Mouse (Mus musculus) testis, adult 2 months (tissue): ENCODE data around the gene Rpn2. TPM values are rescaled to one million over a fixed set of nuclear protein-coding genes. Genes with fewer than 3 reads are reported as not detected.

Source experiments
- H3K27ac ChIP-seq: fragments of 200-500 bp; 2 replicates; pipeline ENCODE4 v1.5.1; 2012; ENCODE audit warnings: low read depth, low read length; ENCODE audit not compliant: control insufficient read depth, insufficient read depth
- H3K27me3 ChIP-seq: fragments of 200-500 bp; 2 replicates; pipeline ENCODE4 v1.6.1; 2012; ENCODE audit warnings: mild to moderate bottlenecking, low read length, moderate library complexity; ENCODE audit not compliant: control insufficient read depth, insufficient read depth
- H3K36me3 ChIP-seq: fragments of 200-500 bp; 2 replicates; pipeline ENCODE4 v1.6.1; 2012; ENCODE audit warnings: mild to moderate bottlenecking, low read length; ENCODE audit not compliant: control insufficient read depth, insufficient read depth
- H3K4me1 ChIP-seq: fragments of 200-500 bp; 2 replicates; pipeline ENCODE4 v1.6.1; 2012; ENCODE audit warnings: low read length; ENCODE audit not compliant: control insufficient read depth, insufficient read depth
- H3K4me3 ChIP-seq: fragments of 200-500 bp; 2 replicates; pipeline ENCODE4 v1.5.1; 2012; ENCODE audit warnings: low read depth, mild to moderate bottlenecking, low read length, moderate library complexity, mixed read lengths; ENCODE audit not compliant: control insufficient read depth
- CTCF ChIP-seq: fragments of 200-500 bp; IDR thresholded peaks from 2 replicates; pipeline ENCODE4 v1.5.1; 2012; ENCODE audit warnings: low read depth, mild to moderate bottlenecking, inconsistent platforms, low read length, moderate library complexity; ENCODE audit not compliant: control insufficient read depth, insufficient read depth, insufficient replicate concordance
- POLR2A ChIP-seq: fragments of 200-500 bp; IDR thresholded peaks from 2 replicates; pipeline ENCODE4 v1.6.1; 2012; ENCODE audit warnings: low read depth, mild to moderate bottlenecking, inconsistent platforms, low read length, moderate library complexity; ENCODE audit not compliant: control insufficient read depth
- polyA plus RNA-seq: library from polyadenylated mRNA; depleted of rRNA; stranded (reverse); fragments of >200 nt; gene quantifications from 2 replicates; pipeline ENCODE4 v1.2.3, GENCODE M21; 2012; rRNA removed

Rpn2 gene
- polyA plus RNA-seq, 1 experiment: 406 TPM

DNA sequence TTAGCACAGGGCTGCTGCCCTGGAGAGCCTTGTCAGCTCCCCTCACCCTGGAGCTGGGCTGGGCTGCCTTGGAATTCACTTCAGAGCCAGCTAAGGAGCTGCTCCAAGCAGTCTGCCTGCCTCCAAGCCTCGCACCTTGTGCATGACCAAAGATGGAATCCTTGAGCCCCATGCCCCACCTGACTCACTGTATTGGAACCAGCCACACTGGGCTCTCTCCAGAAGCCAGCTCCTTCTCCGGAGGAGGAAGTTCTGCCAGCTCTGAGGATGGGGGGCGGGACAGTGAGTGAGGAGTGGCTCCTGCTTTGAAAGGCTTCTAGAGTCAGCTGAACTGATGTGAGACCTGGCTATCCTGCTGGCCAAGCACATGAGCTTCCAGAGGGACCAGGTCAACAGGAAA, 94.9 kb downstream of the Rpn2 start:
- Histone ChIP-seq H3K27ac (peak overlapping the region; percentile 43), H3K27me3 (no peaks in the 10 kb centered on the region), H3K4me3 (no peak overlapping the region), H3K4me1 (peaks cover 14% of the 10 kb centered on the region), H3K36me3 (no peaks in the 10 kb centered on the region)
- TF ChIP-seq CTCF (no peak), POLR2A (no peak)

- Histone ChIP-seq H3K36me3 (no peaks in the 10 kb centered on the region), H3K27ac (no peak overlapping the region), H3K27me3 (no peaks in the 10 kb centered on the region)
Observed at GRCm38 (mm10) chr2:157375051-157375450, 96.2 kb downstream of the Rpn2 start.

More at GRCm38 (mm10) chr2:157375051-157375450, 96.2 kb downstream of the Rpn2 start:
- Histone ChIP-seq H3K4me1 (peaks cover 14% of the 10 kb centered on the region), H3K4me3 (no peak overlapping the region)
- TF ChIP-seq CTCF: no peak

Other genes starting within 250 kb of the Rpn2 start
- 3.3 and 4.5 TPM in 2 replicates for gene Soga1, start 199.8 kb upstream of the Rpn2 start, polyA plus RNA-seq
- 0.41 TPM in 1 of 2 replicates, not detected in the other for gene Tldc2, start 192.0 kb upstream of the Rpn2 start, polyA plus RNA-seq
- 5.3 and 5.4 TPM in 2 replicates for gene Samhd1, start 143.8 kb upstream of the Rpn2 start, polyA plus RNA-seq
- gene Rbl1, start 74.5 kb upstream of the Rpn2 start, polyA plus RNA-seq: 7.7 and 8.4 TPM in 2 replicates
- 71.3 and 75.0 TPM in 2 replicates for gene Mroh8, start 532 bp downstream of the Rpn2 start, polyA plus RNA-seq
- gene Ghrh, start 68.5 kb downstream of the Rpn2 start, polyA plus RNA-seq: 0.89 and 1.5 TPM in 2 replicates
- 22.5 and 25.7 TPM in 2 replicates for gene Manbal, start 88.6 kb downstream of the Rpn2 start, polyA plus RNA-seq
- 8.7 and 9.3 TPM in 2 replicates for gene Src, start 139.4 kb downstream of the Rpn2 start, polyA plus RNA-seq